Mouse (Mus musculus) kidney, adult 8-10 months (tissue): Measurements from ENCODE around the gene Trp53i11.

Source experiments
- DNase-seq, 2 experiments: peaks; one replicate each; pipeline ENCODE4 v3.0.0; 2022

Trp53i11 gene

GRCm38 (mm10) chr2:93243439-93244089 is 56.2 kb downstream of the Trp53i11 start:
- DNase-seq, result no peak

GRCm38 (mm10) chr2:93244090-93244443 is 56.7 kb downstream of the Trp53i11 start:
- DNase-seq, result no peak

DNA sequence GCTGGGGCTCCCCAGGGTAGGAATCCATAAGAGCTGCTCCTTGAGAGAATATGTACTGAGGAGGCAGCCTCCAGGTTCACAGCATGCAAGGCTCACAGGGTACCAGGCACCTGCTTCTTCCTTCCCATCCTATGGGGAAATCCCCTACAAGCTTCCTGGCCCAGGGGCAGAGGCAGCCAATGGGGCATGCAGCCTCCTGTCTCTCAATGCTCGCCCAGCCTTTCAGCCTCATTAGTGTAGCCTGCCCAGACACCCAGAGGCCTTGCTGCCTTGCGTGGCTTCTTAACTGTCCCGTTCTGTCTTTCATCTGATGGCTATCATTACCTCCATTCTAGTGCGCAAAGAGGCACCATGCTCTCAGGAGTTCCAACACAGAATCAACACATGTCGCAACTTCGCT is 61.7 kb downstream of the Trp53i11 start:
- no peak for DNase-seq

DNA sequence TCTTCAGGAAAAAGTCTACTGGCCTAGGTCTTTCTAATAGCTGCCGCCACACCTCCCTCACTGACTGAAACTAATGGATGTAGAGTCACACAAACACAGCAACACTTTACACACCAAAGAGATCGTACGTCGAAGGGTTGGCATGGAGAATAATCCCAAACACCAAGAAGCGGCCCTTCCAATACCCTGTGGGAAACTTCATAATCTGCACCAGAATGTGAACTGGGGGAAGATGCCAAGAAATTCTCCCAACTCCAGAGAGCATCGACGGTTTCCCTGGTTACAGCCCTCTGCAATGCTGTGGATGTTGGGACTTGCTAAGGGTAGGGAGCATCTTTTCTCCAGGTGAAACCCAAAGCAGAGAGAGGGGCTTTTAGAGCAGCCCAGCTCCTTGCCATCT is 63.3 kb downstream of the Trp53i11 start:
- no peak for DNase-seq
